Mouse (Mus musculus) right cerebral cortex, postnatal 36 days (tissue): ENCODE data around the gene Rhbdl3.

Experiments used
- DNase-seq, 2 experiments: peaks; one replicate each; pipeline ENCODE4 v3.0.0; 2022; ENCODE audit warnings: low spot score in 2 of 2, mixed read lengths in 1 of 2

Gene Rhbdl3

GRCm38 (mm10) chr11:80384461-80384860, 83.7 kb downstream of the Rhbdl3 start:
- DNase-seq: no peak

GRCm38 (mm10) chr11:80385055-80385454, 84.3 kb downstream of the Rhbdl3 start:
- no peak for DNase-seq

GRCm38 (mm10) chr11:80386790-80387189, 86.1 kb downstream of the Rhbdl3 start:
- DNase-seq: no peak

- no peak for DNase-seq
These were observed 89.2 kb downstream of the Rhbdl3 start for GRCm38 (mm10) chr11:80389885-80390284.

GRCm38 (mm10) chr11:80391407-80392120, 90.9 kb downstream of the Rhbdl3 start:
- DNase-seq: no peak

GRCm38 (mm10) chr11:80395930-80396329, 95.2 kb downstream of the Rhbdl3 start:
- DNase-seq: no peak

GRCm38 (mm10) chr11:80396617-80397016, 95.9 kb downstream of the Rhbdl3 start:
- no peak for DNase-seq
